Mouse (Mus musculus): ENCODE measurements around the gene Zfr. TPM values are rescaled to one million over a fixed set of nuclear protein-coding genes. Genes with fewer than 3 reads are reported as not detected.

The Zfr gene
- total and polyA plus RNA-seq, 3 experiments: 76.8 to 79.8 (median 77.8) TPM

- WGBS: 47% methylated on average over 11 of the region's 11 CpGs
- Histone ChIP-seq H3K27ac (no peak overlapping the region), H3K4me3 (no peak overlapping the region), H3K79me2 (replicated peaks; ENCODE audit: control insufficient read depth, insufficient read depth, low read length) (0 out of 2 replicates have a peak, but pooled peaks cover 3% of the 10 kb centered on the region), H3K36me3 (ENCODE audit: control insufficient read depth, insufficient read depth, low read length) (no peaks in the 10 kb centered on the region; the same call in none of the 2 replicates), H3K9ac (ENCODE audit: low read depth, low read length) (no peak overlapping the region), H3K4me1 (ENCODE audit: control insufficient read depth, insufficient read depth, low read length) (peaks cover 12% of the 10 kb centered on the region), H3K27me3 (ENCODE audit: control insufficient read depth, insufficient read depth, low read length) (no peaks in the 10 kb centered on the region)
- TF ChIP-seq CTCF (IDR thresholded peaks at IDR 0.05) (no peak), EP300 (IDR thresholded peaks at IDR 0.05; ENCODE audit: insufficient read depth, low read depth, low read length) (no peak), POLR2A (IDR thresholded peaks at IDR 0.05; ENCODE audit: insufficient read depth, low read depth, low read length) (no peak)
- DNase-seq: no peak
- intact Hi-C loops (cut with DNase I): no loop called here
Observed at GRCm38 (mm10) chr15:12232429-12232828, 114.8 kb downstream of the Zfr start.

GRCm38 (mm10) chr15:12233021-12233420 lies 115.4 kb downstream of the Zfr start:
- peaks cover 8% of the 10 kb centered on the region for H3K4me1 ChIP-seq (ENCODE audit: control insufficient read depth, insufficient read depth, low read length)

More at GRCm38 (mm10) chr15:12233021-12233420, 115.4 kb downstream of the Zfr start:
- 80% methylated on average over 4 of the region's 4 CpGs for WGBS
- intact Hi-C loops (cut with DNase I): no loop called here
- H3K27me3 ChIP-seq (ENCODE audit: control insufficient read depth, insufficient read depth, low read length): no peaks in the 10 kb centered on the region
- 0 out of 2 replicates have a peak, but pooled peaks cover 2% of the 10 kb centered on the region for H3K79me2 ChIP-seq (replicated peaks; ENCODE audit: control insufficient read depth, insufficient read depth, low read length)
- no peak overlapping the region for H3K27ac ChIP-seq
- TF ChIP-seq CTCF (IDR thresholded peaks at IDR 0.05) (no peak), POLR2A (IDR thresholded peaks at IDR 0.05; ENCODE audit: insufficient read depth, low read depth, low read length) (no peak), EP300 (IDR thresholded peaks at IDR 0.05; ENCODE audit: insufficient read depth, low read depth, low read length) (no peak)
- H3K4me3 ChIP-seq: no peak overlapping the region
- no peak for DNase-seq
- H3K9ac ChIP-seq (ENCODE audit: low read depth, low read length): no peak overlapping the region
- peaks cover 1% of the 10 kb centered on the region for H3K36me3 ChIP-seq (ENCODE audit: control insufficient read depth, insufficient read depth, low read length)

Small RNA genes lying within 50 kb of the gene (microRNA-seq; reads per million reads assigned to microRNA genes)
- 0 reads per million in 2 experiments for gene Mir1898

Other genes with a start within 250 kb of the Zfr start
- gene Npr3, start 210.5 kb upstream of the Zfr start, total RNA-seq (2021): 10 to 100 TPM; 23.6 to 36.1 TPM
- gene Npr3, start 210.5 kb upstream of the Zfr start, polyA plus RNA-seq (2012; rRNA removed): 9.0 and 12.1 TPM in 2 replicates
- 10 to 100 TPM; 76.8 to 90.7 TPM for gene Sub1, start 120.8 kb upstream of the Zfr start, total RNA-seq (2021)
- 7.5 and 12.7 TPM in 2 replicates for gene Sub1, start 120.8 kb upstream of the Zfr start, polyA plus RNA-seq (2012; rRNA removed)
- 1 to 10 TPM; 8.8 to 9.2 TPM for gene Mtmr12, start 87.2 kb downstream of the Zfr start, total RNA-seq (2021)
- gene Mtmr12, start 87.2 kb downstream of the Zfr start, polyA plus RNA-seq (2012; rRNA removed): 7.4 and 9.7 TPM in 2 replicates
- gene Golph3, start 203.6 kb downstream of the Zfr start, total RNA-seq (2021): 10 to 100 TPM; 84.4 to 88.3 TPM
- 48.5 and 89.4 TPM in 2 replicates for gene Golph3, start 203.6 kb downstream of the Zfr start, polyA plus RNA-seq (2012; rRNA removed)
- not detected for gene 1810049J17Rik, start 204.1 kb downstream of the Zfr start, total RNA-seq (2021)
- gene 1810049J17Rik, start 204.1 kb downstream of the Zfr start, polyA plus RNA-seq (2012; rRNA removed): not detected in 2 replicates